Mouse (Mus musculus): ENCODE measurements around the gene Ube2dnl2. TPM values are rescaled to one million over a fixed set of nuclear protein-coding genes. Genes with fewer than 3 reads are reported as not detected.

Gene Ube2dnl2
- not detected in 2 replicates for polyA plus RNA-seq (2014; fragmentation: Nextera tagmentation; extraction: Ambion mirVana)

GRCm38 (mm10) chrX:114907282-114907681, at the start of gene Ube2dnl2:
Ube2dnl2 (plus strand) TSS chrX:114907582.
- Histone ChIP-seq H3K27ac (no peak within 1 kb of the TSS), H3K9me3 (ENCODE audit: control insufficient read depth, low read length) (no peaks in the 10 kb centered on the region)
- ATAC-seq (ENCODE audit: low FRiP score) = no peak

DNA sequence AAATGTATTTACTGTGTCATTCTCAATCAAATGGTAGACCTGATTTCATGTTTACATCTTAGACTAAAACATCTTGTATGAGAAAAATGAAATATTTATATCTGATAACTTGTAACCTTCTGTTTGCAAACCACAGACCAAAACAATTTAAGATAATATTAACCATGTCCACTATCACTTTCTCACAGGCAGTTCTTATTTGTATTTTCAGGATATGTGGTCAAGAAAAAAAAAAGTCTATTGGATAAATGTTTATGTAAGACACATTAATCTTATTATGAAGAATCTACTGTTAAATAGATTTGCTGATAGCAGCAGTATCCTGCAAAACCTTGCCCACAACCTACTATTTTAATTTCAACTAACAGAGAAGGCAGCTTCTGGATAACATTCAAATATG, 11.9 kb upstream of the Ube2dnl2 start:
- H3K27me3 ChIP-seq (ENCODE audit: control insufficient read depth, insufficient read depth, low read length) = no peaks in the 10 kb centered on the region
- no peaks in the 10 kb centered on the region for H3K36me3 ChIP-seq (replicated peaks; ENCODE audit: control insufficient read depth, insufficient read depth)
- no peak overlapping the region for H3K27ac ChIP-seq
- no peak overlapping the region for H3K4me2 ChIP-seq (replicated peaks)
- H3K9me3 ChIP-seq (ENCODE audit: control insufficient read depth, low read length) = no peaks in the 10 kb centered on the region
- no peak for ATAC-seq (ENCODE audit: low FRiP score)
- no peak for DNase-seq (ENCODE audit: low spot score)
- no peak overlapping the region for H3K9ac ChIP-seq
- H3K4me3 ChIP-seq (replicated peaks; ENCODE audit: low read length) = no peak overlapping the region
- no peaks in the 10 kb centered on the region for H3K4me1 ChIP-seq (replicated peaks; ENCODE audit: control insufficient read depth, insufficient read depth, low read length)

More at GRCm38 (mm10) chrX:114907282-114907681, at the start of gene Ube2dnl2:
- no peaks in the 10 kb centered on the region for H3K4me1 ChIP-seq (replicated peaks; ENCODE audit: control insufficient read depth, insufficient read depth, low read length)
- no peak within 1 kb of the TSS for H3K9ac ChIP-seq
- H3K27me3 ChIP-seq (ENCODE audit: control insufficient read depth, insufficient read depth, low read length) = no peaks in the 10 kb centered on the region
- 90% methylated on average over 1 of the region's 1 CpGs for WGBS
- no peak for DNase-seq (ENCODE audit: low spot score)
- no peak within 1 kb of the TSS for H3K4me3 ChIP-seq (replicated peaks; ENCODE audit: low read length)
- no peak within 1 kb of the TSS for H3K4me2 ChIP-seq (replicated peaks)
- no peaks in the 10 kb centered on the region for H3K36me3 ChIP-seq (replicated peaks; ENCODE audit: control insufficient read depth, insufficient read depth)

- no peak for DNase-seq (ENCODE audit: low spot score)
- 87% methylated on average over 3 of the region's 3 CpGs for WGBS
Measured at GRCm38 (mm10) chrX:114897506-114897905, 9.9 kb upstream of the Ube2dnl2 start.

DNA sequence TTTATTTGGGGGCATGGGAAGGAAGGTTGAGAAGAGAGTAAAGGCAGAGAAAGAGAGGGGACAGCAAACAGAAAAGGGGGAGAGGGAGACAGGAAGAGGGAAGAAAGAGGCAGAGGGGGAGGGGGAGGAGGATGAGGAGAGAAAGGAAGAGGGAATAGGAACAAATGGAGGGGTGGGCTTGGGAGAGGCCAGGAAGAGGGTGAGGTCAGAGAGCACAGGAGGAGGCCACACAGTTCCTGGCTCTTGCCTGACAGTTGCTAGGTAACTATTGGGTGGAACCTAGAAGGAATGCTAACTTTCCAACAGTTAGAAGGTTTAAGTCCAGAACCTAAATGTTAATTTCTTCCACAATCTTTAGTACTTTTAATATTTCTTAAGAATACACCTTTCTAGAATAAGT, 4.0 kb upstream of the Ube2dnl2 start:
- no peak for DNase-seq (ENCODE audit: low spot score)
- ATAC-seq (ENCODE audit: low FRiP score) = no peak
- H3K36me3 ChIP-seq (replicated peaks; ENCODE audit: control insufficient read depth, insufficient read depth) = no peaks in the 10 kb centered on the region
- no peaks in the 10 kb centered on the region for H3K4me1 ChIP-seq (replicated peaks; ENCODE audit: control insufficient read depth, insufficient read depth, low read length)
- H3K4me2 ChIP-seq (replicated peaks) = no peak overlapping the region
- no peaks in the 10 kb centered on the region for H3K9me3 ChIP-seq (ENCODE audit: control insufficient read depth, low read length)
- H3K27ac ChIP-seq = no peak overlapping the region
- no peak overlapping the region for H3K9ac ChIP-seq
- H3K27me3 ChIP-seq (ENCODE audit: control insufficient read depth, insufficient read depth, low read length) = no peaks in the 10 kb centered on the region
- no peak overlapping the region for H3K4me3 ChIP-seq (replicated peaks; ENCODE audit: low read length)

More at GRCm38 (mm10) chrX:114897506-114897905, 9.9 kb upstream of the Ube2dnl2 start:
- H3K27me3 ChIP-seq (ENCODE audit: control insufficient read depth, insufficient read depth, low read length) = no peaks in the 10 kb centered on the region
- no peaks in the 10 kb centered on the region for H3K36me3 ChIP-seq (replicated peaks; ENCODE audit: control insufficient read depth, insufficient read depth)
- no peak overlapping the region for H3K4me3 ChIP-seq (replicated peaks; ENCODE audit: low read length)
- no peaks in the 10 kb centered on the region for H3K9me3 ChIP-seq (ENCODE audit: control insufficient read depth, low read length)
- no peak overlapping the region for H3K4me2 ChIP-seq (replicated peaks)
- H3K9ac ChIP-seq = no peak overlapping the region
- ATAC-seq (ENCODE audit: low FRiP score) = no peak
- H3K27ac ChIP-seq = no peak overlapping the region
- no peaks in the 10 kb centered on the region for H3K4me1 ChIP-seq (replicated peaks; ENCODE audit: control insufficient read depth, insufficient read depth, low read length)

DNA sequence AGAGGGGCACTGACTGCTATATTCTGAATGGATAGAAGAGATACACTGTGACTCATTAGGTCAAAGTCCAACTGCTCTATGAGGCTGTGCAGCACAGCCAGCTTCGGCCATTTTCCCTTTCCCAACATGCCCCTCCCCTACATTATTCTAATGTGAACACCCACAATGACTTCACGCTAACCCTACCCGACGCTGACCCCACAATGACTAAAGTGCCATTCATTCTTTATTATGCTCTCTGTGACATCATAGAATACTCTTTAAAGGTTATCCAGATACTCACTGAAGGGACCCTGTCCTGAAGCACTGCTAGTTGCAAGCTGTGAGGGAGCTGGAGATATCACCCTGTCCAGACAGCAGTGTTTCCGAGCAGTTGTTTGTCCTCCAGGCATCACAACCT, 2.7 kb upstream of the Ube2dnl2 start, which contains the start of gene Ube2dnl1:
Ube2dnl1 (plus strand) TSS at position 301 of the 400 bp plus-strand sequence.
- no peak within 1 kb of the TSS for H3K4me2 ChIP-seq (replicated peaks)
- H3K27me3 ChIP-seq (ENCODE audit: control insufficient read depth, insufficient read depth, low read length) = no peaks in the 10 kb centered on the region
- 78% methylated on average over 5 of the region's 5 CpGs for WGBS
- DNase-seq (ENCODE audit: low spot score) (no peak), ATAC-seq (ENCODE audit: low FRiP score) (no peak)
- H3K27ac ChIP-seq = no peak within 1 kb of the TSS
- H3K4me3 ChIP-seq (replicated peaks; ENCODE audit: low read length) = no peak within 1 kb of the TSS
- H3K9me3 ChIP-seq (ENCODE audit: control insufficient read depth, low read length) = no peaks in the 10 kb centered on the region
- H3K4me1 ChIP-seq (replicated peaks; ENCODE audit: control insufficient read depth, insufficient read depth, low read length) = no peaks in the 10 kb centered on the region
- no peaks in the 10 kb centered on the region for H3K36me3 ChIP-seq (replicated peaks; ENCODE audit: control insufficient read depth, insufficient read depth)
- H3K9ac ChIP-seq = no peak within 1 kb of the TSS

GRCm38 (mm10) chrX:114955066-114955465, 47.7 kb downstream of the Ube2dnl2 start:
- Histone ChIP-seq H3K4me3 (replicated peaks; ENCODE audit: low read length) (no peak overlapping the region), H3K36me3 (replicated peaks; ENCODE audit: control insufficient read depth, insufficient read depth) (no peaks in the 10 kb centered on the region), H3K4me1 (replicated peaks; ENCODE audit: control insufficient read depth, insufficient read depth, low read length) (no peaks in the 10 kb centered on the region), H3K4me2 (replicated peaks) (no peak overlapping the region), H3K9ac (no peak overlapping the region), H3K27me3 (ENCODE audit: control insufficient read depth, insufficient read depth, low read length) (no peaks in the 10 kb centered on the region), H3K9me3 (ENCODE audit: control insufficient read depth, low read length) (no peaks in the 10 kb centered on the region), H3K27ac (no peak overlapping the region)
- DNase-seq (ENCODE audit: low spot score) (no peak), ATAC-seq (ENCODE audit: low FRiP score) (no peak)
- 36% methylated on average over 1 of the region's 1 CpGs for WGBS

Other genes with a start within 250 kb of the Ube2dnl2 start
- not detected in 2 replicates for gene Ube2dnl1, start 2.6 kb upstream of the Ube2dnl2 start, polyA plus RNA-seq (2014; fragmentation: Nextera tagmentation; extraction: Ambion mirVana)